Mouse (Mus musculus) MEL (cell line): ENCODE data around the gene Rpgrip1l. TPM values are rescaled to one million over a fixed set of nuclear protein-coding genes. Genes with fewer than 3 reads are reported as not detected.

ENCODE experiments used
- DNase-seq: peaks from one replicate; pipeline ENCODE4 v3.0.0; 2011; ENCODE audit warnings: low read depth, low spot score
- H3K27ac ChIP-seq: 2 replicates; pipeline ENCODE4 v1.5.1; 2012; ENCODE audit warnings: low read depth, mild to moderate bottlenecking, control low read depth, low read length, moderate library complexity; ENCODE audit not compliant: control insufficient read depth
- H3K27me3 ChIP-seq, 2 experiments: fragments of 150-350 bp in 1 of 2; sonication (generic) in 1 of 2; 2 replicates each; pipeline ENCODE4 v1.6.1; 2012; ENCODE audit warnings: low read length in 2 of 2, mild to moderate bottlenecking in 2 of 2, improper control_type of control experiment in 1 of 2, moderate library complexity in 1 of 2; ENCODE audit not compliant: insufficient read depth in 2 of 2, control insufficient read depth in 1 of 2
- H3K36me3 ChIP-seq, 2 experiments: 2 replicates each; pipeline ENCODE4 v1.6.1; 2012 to 2014; ENCODE audit warnings: low read length in 2 of 2, improper control_type of control experiment in 1 of 2, inconsistent platforms in 1 of 2, mild to moderate bottlenecking in 1 of 2; ENCODE audit not compliant: insufficient read depth in 2 of 2, control insufficient read depth in 1 of 2
- H3K4me1 ChIP-seq, 2 experiments: fragments of 150-350 bp in 1 of 2; sonication (generic) in 1 of 2; 2 replicates each; pipeline ENCODE4 v1.6.1; 2012; ENCODE audit warnings: low read length in 2 of 2, improper control_type of control experiment in 1 of 2, mild to moderate bottlenecking in 1 of 2; ENCODE audit not compliant: insufficient read depth in 2 of 2, control insufficient read depth in 1 of 2
- H3K4me3 ChIP-seq, 2 experiments: fragments of 150-350 bp in 1 of 2; sonication (generic) in 1 of 2; 2 replicates each; pipeline ENCODE4 v1.5.1; 2012; ENCODE audit warnings: low read depth in 2 of 2, low read length in 2 of 2, mild to moderate bottlenecking in 2 of 2, moderate library complexity in 2 of 2, control low read depth in 1 of 2, improper control_type of control experiment in 1 of 2; ENCODE audit not compliant: control insufficient read depth in 1 of 2, insufficient read depth in 1 of 2
- H3K79me2 ChIP-seq: 2 replicates; pipeline ENCODE4 v1.6.1; 2012; ENCODE audit warnings: mild to moderate bottlenecking, low read length, moderate library complexity; ENCODE audit not compliant: control insufficient read depth, poor library complexity, insufficient read depth
- H3K9ac ChIP-seq: 2 replicates; pipeline ENCODE4 v1.6.1; 2012; ENCODE audit warnings: low read depth, mild to moderate bottlenecking, control low read depth, low read length, moderate library complexity; ENCODE audit not compliant: control insufficient read depth, poor library complexity, severe bottlenecking
- H3K9me3 ChIP-seq: fragments of 150-350 bp; sonication (generic); replicated peaks from 2 replicates; pipeline ENCODE4 v1.6.1; 2012; ENCODE audit warnings: mild to moderate bottlenecking, low read length, improper control_type of control experiment, moderate library complexity; ENCODE audit not compliant: insufficient read depth
- BHLHE40 ChIP-seq: IDR thresholded peaks from 2 replicates; pipeline ENCODE4 v1.6.1; 2012; ENCODE audit warnings: low read depth, mild to moderate bottlenecking, inconsistent platforms, low read length, improper control_type of control experiment, borderline replicate concordance
- CTCF ChIP-seq, 3 experiments: IDR thresholded peaks in 2 of 3; conservative IDR thresholded peaks in 1 of 3; 2 replicates each; pipeline ENCODE4 v1.5.1; 2011 to 2012; ENCODE audit warnings: low read length in 3 of 3, low read depth in 2 of 3, mild to moderate bottlenecking in 2 of 3, improper control_type of control experiment in 1 of 3, inconsistent platforms in 1 of 3, mixed read lengths in 1 of 3, moderate library complexity in 1 of 3; ENCODE audit not compliant: control insufficient read depth in 1 of 3, insufficient read depth in 1 of 3, poor library complexity in 1 of 3, severe bottlenecking in 1 of 3
- EP300 ChIP-seq, 2 experiments: IDR thresholded peaks; 2 replicates each; pipeline ENCODE4 v1.6.1; 2011; ENCODE audit warnings: improper control_type of control experiment in 2 of 2, low read length in 2 of 2, low read depth in 1 of 2, mild to moderate bottlenecking in 1 of 2
- ETS1 ChIP-seq: IDR thresholded peaks from 2 replicates; pipeline ENCODE4 v1.6.1; 2012; ENCODE audit warnings: low read depth, mild to moderate bottlenecking, inconsistent platforms, low read length, improper control_type of control experiment, moderate library complexity
- KAT2A ChIP-seq: conservative IDR thresholded peaks from 2 replicates; pipeline ENCODE4 v1.6.1; 2012; ENCODE audit warnings: low read depth, low read length, improper control_type of control experiment, inconsistent platforms
- MAX ChIP-seq: IDR thresholded peaks from 2 replicates; pipeline ENCODE4 v1.6.1; 2011; ENCODE audit warnings: low read length, improper control_type of control experiment
- MXI1 ChIP-seq: IDR thresholded peaks from 2 replicates; pipeline ENCODE4 v1.6.1; 2011; ENCODE audit warnings: mild to moderate bottlenecking, low read depth, low read length, improper control_type of control experiment
- POLR2A ChIP-seq, 2 experiments: IDR thresholded peaks; 2 replicates each; pipeline ENCODE4 v1.6.1; 2011 to 2012; ENCODE audit warnings: low read length in 2 of 2, mild to moderate bottlenecking in 2 of 2, control low read depth in 1 of 2, improper control_type of control experiment in 1 of 2, low read depth in 1 of 2, moderate library complexity in 1 of 2; ENCODE audit not compliant: control insufficient read depth in 1 of 2, insufficient read depth in 1 of 2, poor library complexity in 1 of 2
- POLR2AphosphoS2 ChIP-seq: IDR thresholded peaks from 2 replicates; pipeline ENCODE4 v1.6.1; 2011; ENCODE audit warnings: low read length, improper control_type of control experiment
- TBP ChIP-seq: IDR thresholded peaks from 2 replicates; pipeline ENCODE4 v1.8.0; 2011; ENCODE audit warnings: low read depth, low read length, improper control_type of control experiment
- UBTF ChIP-seq: IDR thresholded peaks from 2 replicates; pipeline ENCODE4 v1.6.1; 2012; ENCODE audit warnings: low read depth, mild to moderate bottlenecking, inconsistent platforms, low read length, improper control_type of control experiment, moderate library complexity, borderline replicate concordance; ENCODE audit not compliant: insufficient read depth
- USF2 ChIP-seq, 2 experiments: IDR thresholded peaks; 2 replicates each; pipeline ENCODE4 v1.6.1; 2011 to 2012; ENCODE audit warnings: improper control_type of control experiment in 2 of 2, low read length in 2 of 2, borderline replicate concordance in 1 of 2, inconsistent platforms in 1 of 2, low read depth in 1 of 2, mild to moderate bottlenecking in 1 of 2; ENCODE audit not compliant: insufficient read depth in 1 of 2
- ZC3H11A ChIP-seq: IDR thresholded peaks from 2 replicates; pipeline ENCODE4 v1.6.1; 2012; ENCODE audit warnings: low read depth, mild to moderate bottlenecking, inconsistent platforms, low read length, improper control_type of control experiment
- polyA plus RNA-seq, 2 experiments: library from polyadenylated mRNA; stranded (reverse) in 1 of 2; unstranded in 1 of 2; fragments of >175 nt in 1 of 2; fragments of >200 nt in 1 of 2; gene quantifications; 2 replicates each; pipeline versions ENCODE4 v1.2.1 to v1.2.4; 2012; ENCODE audit warnings: low replicate concordance in 2 of 2, low read depth in 1 of 2; ENCODE audit not compliant: insufficient read length in 2 of 2, insufficient read depth in 1 of 2, missing spikeins in 1 of 2
- total RNA-seq: library from RNA; depleted of rRNA; stranded (reverse); fragments of 300-350 nt; gene quantifications from 2 replicates; pipeline ENCODE4 v1.2.3, GENCODE M21; 2012

Gene Rpgrip1l
- total and polyA plus RNA-seq, 3 experiments: 2.9 to 3.9 TPM; not detected in 1

- H3K36me3 ChIP-seq: peaks cover 0 to 3% of the 10 kb centered on the region in 2 experiments; a peak in 2 of 4 replicates
These were observed 13.0 kb upstream of the Rpgrip1l start for GRCm38 (mm10) chr8:91326018-91326417.

GRCm38 (mm10) chr8:91324916-91325315 lies 11.9 kb upstream of the Rpgrip1l start:
- Histone ChIP-seq H3K4me3 (no peak overlapping the region), H3K27ac (no peak overlapping the region), H3K36me3 (peaks cover 0 to 3% of the 10 kb centered on the region in 2 experiments; a peak in 2 of 4 replicates), H3K4me1 (no peaks in the 10 kb centered on the region), H3K27me3 (no peaks in the 10 kb centered on the region), H3K9me3 (no peaks in the 10 kb centered on the region), H3K9ac (no peak overlapping the region), H3K79me2 (peaks cover 18% of the 10 kb centered on the region)
- TF ChIP-seq UBTF: no peak
- TF ChIP-seq USF2 (IDR thresholded peaks at IDR 0.05; ENCODE audit: borderline replicate concordance in 1 of 2, insufficient read depth in 1 of 2, low read depth in 1 of 2, low read length in 2 of 2): no peak
- TF ChIP-seq KAT2A: no peak
- no peak for TF ChIP-seq BHLHE40
- DNase-seq: no peak

More at GRCm38 (mm10) chr8:91326018-91326417, 13.0 kb upstream of the Rpgrip1l start:
- peaks cover 16% of the 10 kb centered on the region for H3K79me2 ChIP-seq
- no peaks in the 10 kb centered on the region for H3K27me3 ChIP-seq
- peak; percentile 31 for DNase-seq
- H3K9ac ChIP-seq: no peak overlapping the region
- no peaks in the 10 kb centered on the region for H3K4me1 ChIP-seq
- no peaks in the 10 kb centered on the region for H3K9me3 ChIP-seq
- no peak overlapping the region for H3K4me3 ChIP-seq
- no peak for TF ChIP-seq ZC3H11A
- no peak for TF ChIP-seq TBP
- TF ChIP-seq EP300 (IDR thresholded peaks at IDR 0.05; ENCODE audit: low read depth in 1 of 2, low read length in 2 of 2): no peak
- no peak for TF ChIP-seq MAX
- TF ChIP-seq ETS1: peak; percentile 25; the same call in 1 of the 2 replicates
- no peak overlapping the region for H3K27ac ChIP-seq

- Histone ChIP-seq H3K9me3 (no peaks in the 10 kb centered on the region), H3K27ac (no peak overlapping the region), H3K27me3 (no peaks in the 10 kb centered on the region), H3K79me2 (peaks cover 23% of the 10 kb centered on the region), H3K4me3 (no peak overlapping the region), H3K4me1 (no peaks in the 10 kb centered on the region; a peak in 1 of 4 replicates), H3K9ac (no peak overlapping the region), H3K36me3 (peaks cover 3 to 5% of the 10 kb centered on the region in 2 experiments)
- TF ChIP-seq POLR2AphosphoS2 (no peak), CTCF (IDR thresholded peaks at IDR 0.05 in 2 of 3, conservative IDR thresholded peaks at IDR 0.05 in 1 of 3; ENCODE audit: control insufficient read depth in 1 of 3, insufficient read depth in 1 of 3, low read depth in 2 of 3, low read length in 3 of 3, poor library complexity in 1 of 3, severe bottlenecking in 1 of 3) (peak in 2 of 3 experiments; percentile 10 to 52; a peak in 3 of 6 replicates), EP300 (IDR thresholded peaks at IDR 0.05; ENCODE audit: low read depth in 1 of 2, low read length in 2 of 2) (no peak), MXI1 (no peak), POLR2A (IDR thresholded peaks at IDR 0.05; ENCODE audit: control insufficient read depth in 1 of 2, insufficient read depth in 1 of 2, low read depth in 1 of 2, low read length in 2 of 2, poor library complexity in 1 of 2) (no peak)
- no peak for DNase-seq
These were observed 11.2 kb upstream of the Rpgrip1l start for GRCm38 (mm10) chr8:91324271-91324670.
